Mouse (Mus musculus) B cell, adult 2 months (primary cell): ENCODE data around the gene Cyp2b10.
"Not testable (repeated sequence)": the region's sequence is repeated elsewhere in the genome, so short reads cannot be mapped to it uniquely, and the experiment has no call there.

Experiments used
- DNase-seq, 2 experiments: peaks; one replicate each; pipeline ENCODE4 v3.0.0; 2022

Cyp2b10 gene

DNA sequence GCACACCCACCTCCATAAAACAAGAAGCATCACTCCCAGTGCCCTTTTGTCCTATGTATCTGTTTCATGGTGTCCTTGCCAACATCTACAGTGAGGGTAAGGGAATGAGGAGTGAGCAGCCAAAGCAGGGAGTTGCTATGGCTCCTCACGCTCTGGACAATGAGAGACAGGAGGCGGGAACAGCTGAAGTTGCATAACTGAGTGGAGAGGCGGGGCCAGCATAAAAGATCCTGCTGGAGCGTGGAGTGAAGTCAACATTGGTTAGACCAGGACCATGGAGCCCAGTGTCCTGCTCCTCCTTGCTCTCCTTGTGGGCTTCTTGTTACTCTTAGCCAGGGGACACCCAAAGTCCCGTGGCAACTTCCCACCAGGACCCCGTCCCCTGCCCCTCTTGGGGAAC lies at the start of gene Cyp2b10:
Cyp2b10 (plus strand) TSS at position 210 of the 400 bp plus-strand sequence.
- DNase-seq: no peak

- peak; percentile 89 to 90 for DNase-seq
Measured at GRCm38 (mm10) chr7:25847722-25848443, 49.5 kb upstream of the Cyp2b10 start.

GRCm38 (mm10) chr7:25848444-25848812 lies 49.0 kb upstream of the Cyp2b10 start:
- no peak for DNase-seq

DNA sequence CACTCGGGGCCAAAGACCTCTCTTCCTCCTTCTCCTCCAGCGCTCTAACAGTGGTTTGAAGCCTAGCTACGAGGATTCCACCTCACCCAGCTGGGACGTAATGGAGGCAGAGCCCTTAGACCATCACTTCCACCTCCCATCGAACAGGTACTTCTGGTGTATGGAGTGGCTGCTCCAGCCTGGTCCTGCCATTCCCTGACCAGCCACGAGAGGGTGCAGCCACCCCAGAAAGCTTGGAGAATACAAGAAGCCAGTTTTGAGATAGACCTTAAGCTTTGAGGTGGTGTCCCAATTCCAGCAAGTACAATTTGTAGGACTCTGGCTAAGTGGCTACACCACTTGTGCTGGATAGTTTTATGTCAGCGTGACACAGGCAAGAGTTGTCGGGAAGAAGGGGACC lies 42.3 kb upstream of the Cyp2b10 start:
- peak; percentile 75 to 78 for DNase-seq

DNA sequence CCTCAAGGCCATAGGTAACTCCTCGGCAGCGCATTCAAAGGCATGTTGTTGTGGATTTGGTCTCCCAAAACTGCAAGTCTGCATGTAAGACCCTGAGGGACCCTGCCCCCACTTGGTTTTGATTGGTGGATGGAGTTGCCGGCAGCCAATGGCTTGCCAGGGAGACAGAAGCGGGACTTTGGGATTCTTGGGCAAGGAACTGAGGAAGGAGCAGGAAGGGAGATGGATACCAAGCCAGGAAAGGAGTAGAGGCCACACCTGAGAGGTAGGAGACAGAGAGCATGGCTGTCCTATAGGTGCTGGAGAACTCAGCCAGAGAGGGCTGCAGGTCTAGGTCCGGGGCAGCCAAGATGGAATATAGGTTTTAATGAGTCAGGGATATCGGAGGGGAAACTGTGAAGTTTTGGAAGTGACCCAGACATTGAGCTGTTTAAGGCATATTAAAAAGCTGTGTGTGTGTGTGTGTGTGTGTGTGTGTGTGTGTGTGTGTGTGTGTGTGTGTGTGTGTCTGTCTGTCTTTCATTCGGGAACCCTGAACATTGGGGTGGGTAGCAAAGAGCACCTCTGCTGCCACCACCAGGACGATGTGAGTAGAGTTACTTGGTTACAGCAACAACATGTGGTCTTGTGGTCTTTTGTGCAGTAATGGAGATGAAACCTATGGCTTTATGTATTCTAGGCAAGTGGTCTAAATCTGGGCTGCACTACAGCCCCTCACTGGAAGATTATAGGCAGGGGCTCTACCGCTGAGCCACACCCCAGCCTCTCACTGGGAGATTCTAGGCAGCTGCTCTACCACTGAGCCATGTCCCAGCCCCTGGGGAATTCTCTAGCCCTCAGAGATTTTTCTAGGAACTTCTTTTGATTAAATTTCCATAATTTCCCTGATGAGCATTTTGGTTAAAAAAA lies 37.2 kb upstream of the Cyp2b10 start:
- DNase-seq: peak in 1 of 2 experiments; percentile 2

GRCm38 (mm10) chr7:25862365-25862764 lies 35.1 kb upstream of the Cyp2b10 start:
- no peak for DNase-seq

GRCm38 (mm10) chr7:25863756-25864155 lies 33.7 kb upstream of the Cyp2b10 start:
- DNase-seq: no peak

- DNase-seq: no peak
Measured at GRCm38 (mm10) chr7:25864861-25865260, 32.6 kb upstream of the Cyp2b10 start.

- no peak for DNase-seq
Measured at GRCm38 (mm10) chr7:25869789-25870188, 27.6 kb upstream of the Cyp2b10 start.

DNA sequence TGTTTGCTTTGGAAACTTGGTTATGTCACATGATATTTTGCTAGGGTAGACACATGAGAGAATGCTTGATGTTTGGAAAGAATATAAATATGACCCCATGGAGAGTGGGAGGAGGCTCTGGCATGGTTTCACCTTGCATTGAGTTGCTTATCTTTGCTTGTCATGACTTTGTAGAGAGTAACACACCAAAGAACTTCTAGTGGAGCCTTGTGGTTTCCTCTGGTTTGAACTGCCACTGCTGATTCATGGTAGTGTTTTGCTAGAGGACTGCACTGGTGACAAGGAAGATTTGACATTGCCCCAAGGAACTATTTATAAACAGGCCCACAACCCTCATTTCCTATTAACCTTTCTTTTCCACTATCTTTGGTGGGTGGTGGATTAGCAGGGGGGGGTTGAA lies 24.8 kb upstream of the Cyp2b10 start:
- no peak for DNase-seq

DNA sequence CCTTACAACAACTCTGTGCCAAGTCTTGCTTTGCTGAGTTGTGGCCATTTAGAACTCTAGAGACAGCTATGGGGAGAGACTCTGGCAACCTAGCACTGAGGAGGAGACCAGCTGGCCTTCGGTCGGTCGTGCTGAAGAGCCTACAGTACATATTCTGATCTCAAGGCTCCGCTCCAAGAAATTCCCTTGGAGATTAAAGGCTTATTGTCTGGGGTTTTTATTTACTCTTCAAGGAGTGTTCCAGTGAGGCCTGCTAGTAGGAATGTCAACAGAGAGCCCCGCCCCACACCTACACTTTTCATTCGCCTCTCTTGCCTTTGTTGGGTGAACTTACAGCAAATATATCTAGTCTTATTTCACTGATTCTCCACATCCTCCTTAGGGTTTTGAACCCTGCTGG lies 18.7 kb upstream of the Cyp2b10 start:
- DNase-seq: no peak

GRCm38 (mm10) chr7:25880721-25881120 lies 16.7 kb upstream of the Cyp2b10 start:
- not testable (repeated sequence) for DNase-seq

DNA sequence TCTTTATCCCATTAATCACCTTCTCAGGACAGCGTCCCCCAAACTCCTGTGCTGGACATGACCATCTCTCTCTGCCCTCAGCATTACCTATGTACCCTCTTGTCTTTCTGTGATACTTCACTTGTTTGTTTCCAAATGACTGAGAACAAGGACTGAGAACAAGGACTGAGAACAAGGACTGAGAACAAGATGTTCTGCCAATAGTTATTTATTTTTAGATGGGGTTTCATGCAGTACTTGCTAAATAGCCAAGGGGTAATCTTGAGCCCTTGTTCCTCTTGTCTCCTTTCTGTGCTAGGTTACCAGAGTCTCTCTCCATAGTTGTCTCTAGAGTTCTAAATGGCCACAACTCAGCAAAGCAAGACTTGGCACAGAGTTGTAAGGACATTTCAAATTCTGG lies 13.1 kb upstream of the Cyp2b10 start:
- DNase-seq: no peak

- no peak for DNase-seq
Measured at GRCm38 (mm10) chr7:25887758-25888157, 9.7 kb upstream of the Cyp2b10 start.

DNA sequence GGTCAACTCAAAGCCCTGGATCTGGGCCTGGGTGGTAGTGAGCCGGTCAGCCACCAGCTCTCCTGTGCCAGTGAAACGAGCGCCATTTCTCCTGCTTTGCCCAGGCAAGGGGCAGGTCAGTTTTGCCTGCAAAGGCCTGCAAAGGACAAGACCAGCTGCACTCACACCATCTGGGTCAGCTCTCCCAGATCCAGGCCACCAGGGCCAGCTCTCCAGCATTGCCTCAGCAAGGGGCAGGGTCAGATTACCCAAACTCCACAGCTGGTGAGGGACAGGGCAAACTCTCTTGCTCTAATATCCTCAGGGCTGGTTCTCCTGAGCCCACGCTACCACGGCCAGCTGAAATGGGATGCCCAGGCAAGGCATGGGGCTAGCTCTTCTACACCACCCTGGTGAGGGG lies 4.3 kb upstream of the Cyp2b10 start:
- DNase-seq: no peak

DNA sequence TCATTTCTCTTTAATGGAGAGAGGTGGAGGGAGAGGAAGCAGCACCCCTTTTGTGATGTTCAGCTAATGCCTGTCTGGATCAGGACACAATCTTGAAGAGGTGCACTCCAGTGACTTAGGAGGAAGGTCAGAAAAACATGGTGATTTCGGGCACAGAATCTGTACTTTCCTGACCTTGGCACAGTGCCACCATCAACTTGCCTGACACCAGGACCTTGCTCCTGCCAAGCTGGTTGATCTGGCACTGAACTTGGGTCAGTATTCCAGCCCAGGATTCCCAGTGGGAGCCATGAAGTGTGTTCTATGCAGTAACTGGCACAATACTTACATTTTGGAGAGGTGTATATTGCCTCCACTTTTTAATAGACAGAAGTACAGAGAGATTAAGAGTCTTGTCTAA lies 2.3 kb upstream of the Cyp2b10 start:
- DNase-seq: no peak

GRCm38 (mm10) chr7:25898064-25898463 lies 644 bp downstream of the Cyp2b10 start:
- no peak for DNase-seq

GRCm38 (mm10) chr7:25902061-25902690 lies 4.8 kb downstream of the Cyp2b10 start:
- no peak for DNase-seq

- no peak for DNase-seq
Measured at GRCm38 (mm10) chr7:25903156-25903555, 5.7 kb downstream of the Cyp2b10 start.

- peak; percentile 3 to 5 for DNase-seq
Measured at GRCm38 (mm10) chr7:25904066-25904465, 6.6 kb downstream of the Cyp2b10 start.

DNA sequence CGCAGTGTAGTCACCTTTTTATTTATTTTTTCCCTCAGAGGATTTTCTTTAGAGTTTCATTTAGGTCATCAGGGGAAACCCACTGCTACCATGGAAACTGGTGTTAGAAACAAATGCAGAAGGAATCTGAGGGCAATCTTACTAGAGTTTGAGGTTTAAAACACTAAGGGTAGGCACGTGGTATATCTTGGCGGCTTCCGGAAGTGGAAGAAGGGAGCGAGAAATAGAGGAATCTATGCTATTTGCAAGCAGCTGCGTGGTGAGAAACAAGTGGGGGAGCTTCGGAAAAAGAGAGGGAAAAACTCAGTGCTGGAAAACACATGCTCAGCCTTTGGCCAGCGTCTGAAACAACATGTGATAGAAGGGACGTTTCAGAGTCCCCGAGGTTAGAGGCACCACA lies 7.1 kb downstream of the Cyp2b10 start:
- no peak for DNase-seq

- no peak for DNase-seq
Measured at GRCm38 (mm10) chr7:25907380-25907779, 10.0 kb downstream of the Cyp2b10 start.

GRCm38 (mm10) chr7:25910046-25910445 lies 12.6 kb downstream of the Cyp2b10 start:
- DNase-seq: no peak

GRCm38 (mm10) chr7:25916116-25916515 lies 18.7 kb downstream of the Cyp2b10 start:
- DNase-seq: no peak
